Mouse (Mus musculus) ES-E14 (cell line): Measurements from ENCODE around the gene Bnc2. TPM values are rescaled to one million over a fixed set of nuclear protein-coding genes. Genes with fewer than 3 reads are reported as not detected.

Source experiments
- DNase-seq: peaks from one replicate; pipeline ENCODE4 v3.0.0-alpha.2; 2013; ENCODE audit warnings: low read depth, low spot score
- H3K27ac ChIP-seq: 2 replicates; pipeline ENCODE4 v1.5.1; 2012; ENCODE audit warnings: low read depth, mild to moderate bottlenecking, low read length, moderate library complexity, mixed read lengths; ENCODE audit not compliant: poor library complexity, insufficient read depth, severe bottlenecking
- H3K36me3 ChIP-seq: 2 replicates; pipeline ENCODE4 v1.6.1; 2012; ENCODE audit warnings: mild to moderate bottlenecking, low read length, moderate library complexity, mixed read lengths; ENCODE audit not compliant: control insufficient read depth, poor library complexity, insufficient read depth, severe bottlenecking
- H3K4me1 ChIP-seq, 2 experiments: fragments of 150-350 bp in 1 of 2; sonication (generic) in 1 of 2; 2 replicates each; pipeline ENCODE4 v1.6.1; 2012; ENCODE audit warnings: low read length in 2 of 2, mild to moderate bottlenecking in 1 of 2, mixed read lengths in 1 of 2; ENCODE audit not compliant: control insufficient read depth in 2 of 2, insufficient read depth in 2 of 2, poor library complexity in 1 of 2
- H3K4me3 ChIP-seq, 2 experiments: fragments of 150-350 bp in 1 of 2; sonication (generic) in 1 of 2; 2 replicates each; pipeline ENCODE4 v1.5.1; 2012; ENCODE audit warnings: low read length in 2 of 2, low read depth in 1 of 2, mild to moderate bottlenecking in 1 of 2, mixed read lengths in 1 of 2; ENCODE audit not compliant: insufficient read depth in 1 of 2, poor library complexity in 1 of 2, severe bottlenecking in 1 of 2
- H3K9ac ChIP-seq: 2 replicates; pipeline ENCODE4 v1.6.1; 2012; ENCODE audit warnings: low read depth, mild to moderate bottlenecking, low read length, mixed read lengths; ENCODE audit not compliant: poor library complexity, insufficient read depth, severe bottlenecking
- H3K9me3 ChIP-seq: fragments of 150-350 bp; sonication (generic); 2 replicates; pipeline ENCODE4 v1.6.1; 2012; ENCODE audit warnings: low read depth, mild to moderate bottlenecking, low read length; ENCODE audit not compliant: control insufficient read depth, insufficient read depth
- CHD2 ChIP-seq: IDR thresholded peaks from 2 replicates; pipeline ENCODE4 v1.6.1; 2014; ENCODE audit warnings: mild to moderate bottlenecking, low read depth, low read length, inconsistent platforms
- HCFC1 ChIP-seq: IDR thresholded peaks from 2 replicates; pipeline ENCODE4 v1.6.1; 2012; ENCODE audit warnings: low read length, inconsistent platforms, borderline replicate concordance; ENCODE audit not compliant: insufficient read depth
- MAFK ChIP-seq: IDR thresholded peaks from 2 replicates; pipeline ENCODE4 v1.6.1; 2014; ENCODE audit warnings: mild to moderate bottlenecking, low read depth, low read length, inconsistent platforms; ENCODE audit not compliant: insufficient read depth
- ZC3H11A ChIP-seq: IDR thresholded peaks from 2 replicates; pipeline ENCODE4 v1.6.1; 2012; ENCODE audit warnings: low read depth, mild to moderate bottlenecking, inconsistent platforms, low read length, borderline replicate concordance
- ZNF384 ChIP-seq: IDR thresholded peaks from 2 replicates; pipeline ENCODE4 v1.6.1; 2012; ENCODE audit warnings: low read depth, low read length, inconsistent platforms
- in situ Hi-C, 2 experiments: fragments of 600-800 bp; cut with MboI; formaldehyde crosslinking; loops; one replicate each; pipeline ENCODE4 v1.15.1; 2025; ENCODE audit warnings: low sequenced_read_pairs in 2 of 2, inconsistent platforms in 1 of 2; ENCODE audit not compliant: unreplicated experiment in 2 of 2
- total RNA-seq: library from RNA; depleted of rRNA; stranded (reverse); fragments of 300-350 nt; gene quantifications from 2 replicates; pipeline ENCODE4 v1.2.3, GENCODE M21; 2012

Gene Bnc2
- total RNA-seq, 1 experiment = 15.1 TPM

DNA sequence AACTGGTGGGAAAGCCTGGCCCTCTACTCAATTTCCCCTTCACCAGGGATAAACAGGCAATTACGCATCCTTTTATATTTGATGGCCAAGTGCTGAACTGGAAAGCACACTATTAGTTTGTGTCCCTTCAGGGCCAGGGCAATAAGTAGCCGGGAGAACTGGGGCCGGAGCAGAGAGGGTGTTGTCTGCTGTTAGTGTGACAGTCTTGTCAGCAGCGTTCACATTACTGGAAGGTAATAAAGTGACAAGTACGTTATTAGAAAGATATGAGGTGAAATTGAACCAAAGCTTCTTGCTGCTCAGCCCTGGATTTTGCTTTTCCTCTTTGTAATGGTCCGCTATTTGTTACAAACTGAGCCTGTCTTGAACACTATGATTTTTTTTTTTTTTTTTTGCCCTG, 405.2 kb downstream of the Bnc2 start:
- no peak overlapping the region for H3K27ac ChIP-seq
- H3K4me3 ChIP-seq = no peak overlapping the region
- DNase-seq = no peak
- no peaks in the 10 kb centered on the region for H3K9me3 ChIP-seq
- H3K36me3 ChIP-seq = no peaks in the 10 kb centered on the region
- in situ Hi-C loops = no loop called here
- TF ChIP-seq ZNF384 (no peak), CHD2 (no peak), ZC3H11A (no peak), MAFK (no peak), HCFC1 (no peak)
- peaks cover 2 to 5% of the 10 kb centered on the region in 2 experiments; a peak in 1 of 4 replicates for H3K4me1 ChIP-seq
- H3K9ac ChIP-seq = no peak overlapping the region

DNA sequence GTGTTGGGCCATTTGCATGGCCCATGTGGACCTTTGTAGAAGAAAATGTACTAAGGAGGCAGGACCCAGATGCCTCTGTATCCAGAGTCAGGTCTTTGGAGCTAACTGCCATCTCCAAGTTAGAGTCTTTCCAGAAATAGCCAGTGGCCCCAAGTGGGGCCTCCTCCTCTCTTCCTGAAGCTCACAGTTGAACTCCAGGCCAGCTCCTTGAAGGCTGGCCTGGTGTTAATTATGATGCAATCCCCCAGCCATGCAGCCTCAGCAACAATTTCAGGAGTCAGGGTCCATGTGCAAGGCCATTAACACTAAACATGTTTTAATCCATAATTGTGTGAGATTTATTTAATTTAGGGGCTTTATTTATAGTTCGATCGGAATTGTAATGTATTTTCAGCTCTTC, 427.7 kb downstream of the Bnc2 start:
- H3K27ac ChIP-seq = no peak overlapping the region
- no peak overlapping the region for H3K9ac ChIP-seq
- no peaks in the 10 kb centered on the region for H3K36me3 ChIP-seq
- TF ChIP-seq HCFC1 = no peak
- no peak for TF ChIP-seq MAFK
- no peak for TF ChIP-seq ZC3H11A
- no peak for TF ChIP-seq ZNF384
- no peaks in the 10 kb centered on the region for H3K4me1 ChIP-seq
- no peak for DNase-seq
- no peak overlapping the region for H3K4me3 ChIP-seq
- H3K9me3 ChIP-seq = no peaks in the 10 kb centered on the region
- in situ Hi-C loops = no loop called here

DNA sequence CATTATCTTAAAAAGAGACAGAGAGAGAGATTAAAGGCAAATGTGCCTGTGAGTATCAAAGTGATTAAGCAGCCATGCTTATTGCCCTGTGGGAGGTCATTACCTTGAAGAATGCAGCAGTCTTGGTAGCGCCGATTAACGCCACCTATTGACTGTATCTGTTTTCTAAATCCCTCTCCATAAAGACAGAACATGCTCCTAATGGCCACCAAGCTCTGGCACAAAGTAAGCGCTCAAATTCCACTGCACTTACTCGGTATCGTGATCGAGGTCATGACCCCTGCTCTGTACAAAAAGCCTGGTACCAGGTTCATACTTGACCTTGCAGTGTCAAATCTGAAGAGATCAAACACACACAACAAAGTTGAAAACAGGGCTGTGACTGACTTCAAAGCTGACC, 442.7 kb downstream of the Bnc2 start:
- no peak overlapping the region for H3K9ac ChIP-seq
- no peak for DNase-seq
- no peak overlapping the region for H3K27ac ChIP-seq
- no peak overlapping the region for H3K4me3 ChIP-seq
- H3K9me3 ChIP-seq = no peaks in the 10 kb centered on the region
- in situ Hi-C loops = no loop called here
- TF ChIP-seq CHD2 = no peak
- TF ChIP-seq ZNF384 = no peak
- no peak for TF ChIP-seq MAFK
- peaks cover 6% of the 10 kb centered on the region in 2 experiments; a peak in 3 of 4 replicates for H3K4me1 ChIP-seq
- no peaks in the 10 kb centered on the region for H3K36me3 ChIP-seq

DNA sequence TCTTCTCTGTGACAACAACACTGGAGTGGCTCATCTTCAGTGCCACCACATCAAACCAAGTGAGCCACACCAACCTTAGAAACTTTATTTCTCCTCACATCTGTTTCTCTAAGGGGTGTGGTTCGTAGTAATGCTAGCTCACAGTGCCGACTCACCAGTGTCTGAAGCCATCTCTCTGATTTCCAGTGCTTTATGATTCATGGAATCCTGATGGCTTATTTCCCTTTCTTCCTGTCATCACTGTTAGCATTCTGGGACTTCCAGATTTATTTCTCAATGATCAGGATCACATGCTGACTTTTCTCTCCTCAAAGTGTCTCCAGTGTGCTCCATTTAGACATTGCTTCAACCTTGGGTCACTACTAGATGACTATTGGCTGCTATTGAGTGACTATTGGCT, 443.8 kb downstream of the Bnc2 start:
- Histone ChIP-seq H3K4me3 (no peak overlapping the region), H3K4me1 (peaks cover 6% of the 10 kb centered on the region in 2 experiments; a peak in 3 of 4 replicates), H3K36me3 (no peaks in the 10 kb centered on the region), H3K9me3 (no peaks in the 10 kb centered on the region), H3K27ac (no peak overlapping the region), H3K9ac (no peak overlapping the region)
- in situ Hi-C loops = no loop called here
- TF ChIP-seq ZNF384 = no peak
- TF ChIP-seq HCFC1 = no peak
- no peak for TF ChIP-seq MAFK
- TF ChIP-seq CHD2 = no peak
- TF ChIP-seq ZC3H11A = no peak
- DNase-seq = no peak
